Mouse (Mus musculus) kidney, postnatal 25 days (tissue): ENCODE results near the gene Mycs.

Source experiments
- DNase-seq, 2 experiments: peaks; one replicate each; pipeline ENCODE4 v3.0.0; 2021; ENCODE audit warnings: mixed read lengths in 2 of 2

Gene Mycs

DNA sequence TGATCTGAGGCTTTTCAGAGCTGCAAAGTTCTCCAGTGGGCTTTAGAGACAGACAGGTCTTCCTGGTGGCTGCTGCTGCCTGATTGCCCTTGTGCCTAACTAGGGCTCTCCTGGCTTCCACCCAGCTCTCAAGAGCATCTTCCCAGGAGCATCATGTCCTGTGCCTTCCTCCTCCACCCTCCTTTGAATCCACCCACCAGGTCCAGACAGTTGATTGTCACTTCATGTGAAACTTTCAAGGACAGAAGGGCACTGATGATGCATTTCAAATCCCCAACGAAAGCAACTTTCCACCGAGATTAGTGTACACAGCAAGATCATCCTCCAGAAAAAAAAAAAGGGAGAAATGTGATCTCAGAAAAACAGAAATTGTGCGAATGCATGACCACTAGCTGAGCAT, at the start of gene Mycs:
TSS of gene Mycs (minus strand) at position 101 of the 400 bp plus-strand sequence.
- DNase-seq: no peak

DNA sequence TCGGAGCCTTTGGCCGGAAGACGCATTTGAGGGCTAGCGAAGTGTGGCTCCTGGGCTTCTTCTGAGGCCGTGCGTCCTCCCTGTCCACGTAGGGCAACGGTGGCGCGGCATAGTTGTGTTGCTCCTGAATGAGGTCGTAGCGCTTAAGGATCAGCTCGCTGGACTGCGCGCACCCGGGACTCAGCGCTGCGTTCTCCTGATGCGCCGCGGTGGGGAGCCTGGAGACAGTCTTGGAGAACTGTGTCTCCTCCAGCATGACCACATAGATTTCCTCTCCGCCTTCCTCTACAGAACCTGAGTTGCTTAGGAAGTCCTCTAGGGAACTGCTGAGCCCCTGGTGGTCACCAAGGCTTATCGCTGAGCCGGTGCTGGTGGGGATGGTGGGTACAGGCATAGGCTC, 1.0 kb downstream of the Mycs start:
- no peak for DNase-seq
